Comparison of ENCODE assay signal across 8 mouse cellular contexts in the genomic region with DNA sequence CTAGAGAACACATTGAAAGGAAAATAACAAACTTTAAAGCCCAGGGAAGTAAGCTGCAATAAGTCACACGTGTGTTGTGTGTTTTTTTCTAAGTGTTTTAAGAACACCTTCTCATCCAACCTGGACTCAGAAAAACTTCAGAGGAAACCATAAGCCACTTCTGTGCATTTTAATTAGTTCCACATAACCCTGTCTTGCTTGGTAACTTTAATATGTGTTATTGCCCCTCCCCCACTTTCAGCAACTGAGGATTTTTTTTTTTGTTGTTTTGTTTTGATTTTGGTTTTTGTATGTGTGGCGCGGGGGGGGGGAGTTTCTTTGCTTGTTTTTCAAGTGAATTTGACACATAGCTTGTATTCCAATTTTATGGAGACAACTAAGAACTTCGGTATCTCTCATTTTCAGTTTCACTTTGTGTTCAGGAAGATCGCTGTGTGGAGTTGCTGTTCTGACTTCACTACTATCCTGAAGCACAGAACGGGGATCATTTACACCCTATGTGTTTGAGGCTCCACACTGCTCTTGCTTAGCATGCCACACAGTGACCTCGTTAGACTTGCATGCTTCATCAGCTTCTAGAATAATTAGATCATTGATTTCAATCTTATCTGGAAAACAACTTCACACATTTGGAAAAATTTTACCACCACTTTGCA. TPM values are rescaled to one million over a fixed set of nuclear protein-coding genes. Genes with fewer than 3 reads are reported as not detected.
DNase-seq lines count a peak whose midpoint lies in the region; ATAC-seq lines count a peak whose summit lies in the region.
"Had no signal": no experiment of that assay in that cellular context is flagged by ENCODE, and none has a peak within 500 bp of the region (broad histone marks: within the 10 kb centered on the region; RNA-seq: fewer than 3 reads in every experiment).

No protein-coding gene starts in this region.

- ATAC-seq in CD4-positive, CD25-positive, alpha-beta regulatory T cell, adult 4 months = peak; percentile 52
- ATAC-seq in common myeloid progenitor, adult 5-6 weeks (replicated peaks; ENCODE audit: low read depth, poor library complexity, severe bottlenecking) = peak; percentile 71

- peak; percentile 3 for DNase-seq in kidney, adult 9 months
- DNase-seq in kidney, postnatal 14 days = no peak
- peak; percentile 15 for DNase-seq in retina, embryonic 14.5 days (ENCODE audit: low spot score)
- DNase-seq in cerebellum, postnatal 10 days = no peak
- no peak for DNase-seq in lung, adult 18-20 months
- DNase-seq: kidney, postnatal 36 days had no signal

RNA-seq across cellular contexts. Expression of a gene that starts 54.2 kb away (rescaled TPM):
- polyA plus RNA-seq in CD4-positive, CD25-positive, alpha-beta regulatory T cell, adult 4 months (2017; shearing (Covaris generic)) = not detected
- not detected in 2 replicates for total RNA-seq in common myeloid progenitor, adult 5-6 weeks (2017)

Comparison
In these comparisons a context has a peak if more than half of its experiments do, and no peak if none do; other contexts are left out.
1. DNase-seq: peak in kidney, adult 9 months (single experiment) and retina, embryonic 14.5 days (single experiment); none in kidney, postnatal 14 days (single experiment), cerebellum, postnatal 10 days (0 of 2) and lung, adult 18-20 months (0 of 2).